Mouse (Mus musculus): ENCODE results near the gene Zfpm1. TPM values are rescaled to one million over a fixed set of nuclear protein-coding genes. Genes with fewer than 3 reads are reported as not detected.

Zfpm1 gene
- 7.9 to 23.3 TPM (median 10.3 TPM) in 3 replicates for total RNA-seq (2017)

- ATAC-seq (replicated peaks; ENCODE audit: insufficient number of reproducible peaks, low FRiP score, low TSS enrichment, poor library complexity, severe bottlenecking), result no peak
Measured at GRCm38 (mm10) chr8:122282035-122282358, at the start of gene Zfpm1. TSS of gene Zfpm1 (plus strand) at chr8:122282141.

GRCm38 (mm10) chr8:122234055-122234454, 47.9 kb upstream of the Zfpm1 start:
- ATAC-seq (replicated peaks; ENCODE audit: insufficient number of reproducible peaks, low FRiP score, low TSS enrichment, poor library complexity, severe bottlenecking), result no peak

GRCm38 (mm10) chr8:122236521-122236920, 45.4 kb upstream of the Zfpm1 start:
- ATAC-seq (replicated peaks; ENCODE audit: insufficient number of reproducible peaks, low FRiP score, low TSS enrichment, poor library complexity, severe bottlenecking), result no peak

- no peak for ATAC-seq (replicated peaks; ENCODE audit: insufficient number of reproducible peaks, low FRiP score, low TSS enrichment, poor library complexity, severe bottlenecking)
Measured at GRCm38 (mm10) chr8:122238225-122238624, 43.7 kb upstream of the Zfpm1 start.

GRCm38 (mm10) chr8:122238731-122239130, 43.2 kb upstream of the Zfpm1 start:
- ATAC-seq (replicated peaks; ENCODE audit: insufficient number of reproducible peaks, low FRiP score, low TSS enrichment, poor library complexity, severe bottlenecking), result no peak

GRCm38 (mm10) chr8:122240241-122241026, 41.5 kb upstream of the Zfpm1 start:
- no peak for ATAC-seq (replicated peaks; ENCODE audit: insufficient number of reproducible peaks, low FRiP score, low TSS enrichment, poor library complexity, severe bottlenecking)

GRCm38 (mm10) chr8:122243310-122243709, 38.6 kb upstream of the Zfpm1 start:
- ATAC-seq (replicated peaks; ENCODE audit: insufficient number of reproducible peaks, low FRiP score, low TSS enrichment, poor library complexity, severe bottlenecking), result no peak

- ATAC-seq (replicated peaks; ENCODE audit: insufficient number of reproducible peaks, low FRiP score, low TSS enrichment, poor library complexity, severe bottlenecking), result no peak
Measured at GRCm38 (mm10) chr8:122245161-122245560, 36.8 kb upstream of the Zfpm1 start.

GRCm38 (mm10) chr8:122246257-122247211, 35.4 kb upstream of the Zfpm1 start:
- ATAC-seq (replicated peaks; ENCODE audit: insufficient number of reproducible peaks, low FRiP score, low TSS enrichment, poor library complexity, severe bottlenecking), result no peak

- ATAC-seq (replicated peaks; ENCODE audit: insufficient number of reproducible peaks, low FRiP score, low TSS enrichment, poor library complexity, severe bottlenecking), result no peak
Measured at GRCm38 (mm10) chr8:122251739-122252138, 30.2 kb upstream of the Zfpm1 start.

- no peak for ATAC-seq (replicated peaks; ENCODE audit: insufficient number of reproducible peaks, low FRiP score, low TSS enrichment, poor library complexity, severe bottlenecking)
Measured at GRCm38 (mm10) chr8:122252366-122252765, 29.6 kb upstream of the Zfpm1 start.

GRCm38 (mm10) chr8:122259351-122259750, 22.6 kb upstream of the Zfpm1 start:
- peak; percentile 42 for ATAC-seq (replicated peaks; ENCODE audit: insufficient number of reproducible peaks, low FRiP score, low TSS enrichment, poor library complexity, severe bottlenecking)

- ATAC-seq (replicated peaks; ENCODE audit: insufficient number of reproducible peaks, low FRiP score, low TSS enrichment, poor library complexity, severe bottlenecking), result no peak
Measured at GRCm38 (mm10) chr8:122260755-122261154, 21.2 kb upstream of the Zfpm1 start.

GRCm38 (mm10) chr8:122262835-122263234, 19.1 kb upstream of the Zfpm1 start:
- ATAC-seq (replicated peaks; ENCODE audit: insufficient number of reproducible peaks, low FRiP score, low TSS enrichment, poor library complexity, severe bottlenecking), result no peak

- ATAC-seq (replicated peaks; ENCODE audit: insufficient number of reproducible peaks, low FRiP score, low TSS enrichment, poor library complexity, severe bottlenecking), result peak; percentile 37
Measured at GRCm38 (mm10) chr8:122264243-122264642, 17.7 kb upstream of the Zfpm1 start.

- no peak for ATAC-seq (replicated peaks; ENCODE audit: insufficient number of reproducible peaks, low FRiP score, low TSS enrichment, poor library complexity, severe bottlenecking)
Measured at GRCm38 (mm10) chr8:122265522-122265921, 16.4 kb upstream of the Zfpm1 start.

GRCm38 (mm10) chr8:122266867-122267266, 15.1 kb upstream of the Zfpm1 start:
- no peak for ATAC-seq (replicated peaks; ENCODE audit: insufficient number of reproducible peaks, low FRiP score, low TSS enrichment, poor library complexity, severe bottlenecking)

GRCm38 (mm10) chr8:122268861-122269260, 13.1 kb upstream of the Zfpm1 start:
- no peak for ATAC-seq (replicated peaks; ENCODE audit: insufficient number of reproducible peaks, low FRiP score, low TSS enrichment, poor library complexity, severe bottlenecking)

- ATAC-seq (replicated peaks; ENCODE audit: insufficient number of reproducible peaks, low FRiP score, low TSS enrichment, poor library complexity, severe bottlenecking), result 0 out of 2 replicates have a peak, but pooled peaks have one; percentile 29
Measured at GRCm38 (mm10) chr8:122269404-122269803, 12.5 kb upstream of the Zfpm1 start.

- no peak for ATAC-seq (replicated peaks; ENCODE audit: insufficient number of reproducible peaks, low FRiP score, low TSS enrichment, poor library complexity, severe bottlenecking)
Measured at GRCm38 (mm10) chr8:122270555-122270954, 11.4 kb upstream of the Zfpm1 start.
